Mouse (Mus musculus) heart, adult 8-10 months (tissue): Measurements from ENCODE around the gene Pcnx2. TPM values are rescaled to one million over a fixed set of nuclear protein-coding genes. Genes with fewer than 3 reads are reported as not detected.

Source experiments
- DNase-seq: peaks from one replicate; pipeline ENCODE4 v3.0.0; 2022; ENCODE audit warnings: low spot score
- total RNA-seq, 4 experiments: library from RNA; stranded (reverse); gene quantifications; 2 replicates each; pipeline ENCODE4 v1.2.4; 2022

Pcnx2 gene
- total RNA-seq, 4 experiments from 2014 or later: 0.49 to 0.90 (median 0.64) TPM

DNA sequence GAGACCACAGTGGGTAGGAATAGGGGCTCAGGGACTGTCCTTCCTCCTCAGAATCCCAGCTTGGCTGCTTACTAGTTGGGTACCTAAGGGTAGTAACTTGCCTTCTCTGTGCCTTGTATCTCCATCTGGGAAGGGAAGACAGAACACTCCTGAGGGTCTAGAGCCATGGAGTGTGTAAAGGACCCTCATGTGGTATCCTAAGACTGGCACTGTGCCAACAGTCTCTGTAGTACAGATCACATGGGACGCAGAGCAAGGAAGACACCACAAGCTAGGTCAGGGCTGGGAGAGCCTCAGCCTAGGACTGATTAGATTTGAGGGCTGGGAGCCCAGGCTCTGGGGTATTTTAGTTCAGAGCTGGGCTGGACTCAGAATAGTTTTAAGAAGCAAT lies 141.0 kb downstream of the Pcnx2 start:
- DNase-seq: no peak

DNA sequence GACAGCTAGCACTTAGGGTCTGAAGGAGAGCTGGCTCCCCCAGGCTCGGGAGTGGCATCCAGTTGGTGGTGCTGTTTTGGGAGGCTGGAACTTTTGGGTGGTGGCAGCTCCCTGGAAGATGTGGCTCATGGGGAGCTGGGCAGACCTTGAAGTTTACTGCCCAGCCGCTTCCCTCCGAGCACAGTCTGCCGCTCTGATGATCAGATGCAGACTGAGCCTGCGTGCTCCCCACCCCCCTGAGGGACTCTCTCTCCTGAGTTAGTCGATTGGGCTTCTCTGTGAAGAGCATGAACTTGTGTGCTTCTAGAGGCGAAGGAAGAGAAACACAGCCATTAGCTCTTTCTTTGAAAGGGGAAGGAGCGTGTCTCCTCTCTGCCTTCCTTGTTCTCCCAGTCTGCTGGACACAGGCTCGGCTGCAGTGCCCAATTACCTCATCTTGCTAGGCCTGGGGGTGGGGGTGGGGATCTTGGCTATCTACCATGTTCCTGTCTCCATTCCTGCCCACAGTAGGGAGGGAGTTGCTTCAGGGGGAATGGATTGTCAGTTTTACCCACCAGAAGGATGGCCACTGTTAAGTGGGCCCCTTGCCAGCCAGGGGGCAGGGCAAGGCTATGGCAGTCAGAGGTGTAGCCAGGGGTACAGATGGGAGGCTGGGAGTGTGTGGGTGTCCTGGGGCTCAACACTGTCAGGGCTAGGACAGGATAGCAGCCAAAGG lies 141.6 kb downstream of the Pcnx2 start:
- DNase-seq: peak; percentile 6

DNA sequence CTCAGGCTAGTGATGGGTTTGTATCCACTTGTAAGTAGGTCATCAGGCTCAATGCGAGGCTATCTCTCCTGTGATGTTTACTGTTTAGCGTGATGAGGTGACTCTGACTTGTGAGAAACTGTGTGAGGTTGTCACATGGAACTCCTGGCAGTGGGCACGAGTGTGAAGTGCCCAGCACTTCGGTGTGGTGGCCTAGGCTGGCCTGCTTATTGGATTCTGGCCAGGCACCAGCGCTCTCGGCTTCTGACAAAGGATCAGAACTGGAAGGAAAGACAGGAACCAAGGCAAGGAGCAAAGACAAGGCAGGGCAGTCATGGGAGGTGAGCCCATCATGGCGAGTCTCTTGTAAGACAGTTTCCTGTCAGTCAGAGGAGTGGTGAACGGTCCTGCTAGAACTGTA lies 142.2 kb downstream of the Pcnx2 start:
- peak; percentile 9 for DNase-seq

DNA sequence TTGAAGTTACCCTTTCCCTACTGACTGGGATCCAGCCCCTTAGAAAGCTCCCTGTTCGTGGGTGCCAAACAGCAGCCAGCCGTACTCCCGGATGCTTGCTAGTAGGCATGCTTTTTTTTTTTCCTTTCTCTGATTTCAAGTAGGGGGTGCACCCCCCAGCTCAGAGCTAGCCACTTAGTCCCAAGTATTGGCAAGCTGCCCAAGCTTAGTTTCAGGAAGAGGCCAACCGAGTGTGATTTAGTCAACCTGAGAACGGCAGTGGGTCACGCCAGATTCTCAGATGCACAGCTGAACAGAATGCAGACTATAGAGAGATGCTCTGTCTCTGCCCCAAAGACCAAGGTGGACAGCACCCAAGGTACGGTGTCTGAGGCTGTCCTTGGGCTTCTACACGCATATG lies 147.3 kb downstream of the Pcnx2 start:
- DNase-seq: no peak

DNA sequence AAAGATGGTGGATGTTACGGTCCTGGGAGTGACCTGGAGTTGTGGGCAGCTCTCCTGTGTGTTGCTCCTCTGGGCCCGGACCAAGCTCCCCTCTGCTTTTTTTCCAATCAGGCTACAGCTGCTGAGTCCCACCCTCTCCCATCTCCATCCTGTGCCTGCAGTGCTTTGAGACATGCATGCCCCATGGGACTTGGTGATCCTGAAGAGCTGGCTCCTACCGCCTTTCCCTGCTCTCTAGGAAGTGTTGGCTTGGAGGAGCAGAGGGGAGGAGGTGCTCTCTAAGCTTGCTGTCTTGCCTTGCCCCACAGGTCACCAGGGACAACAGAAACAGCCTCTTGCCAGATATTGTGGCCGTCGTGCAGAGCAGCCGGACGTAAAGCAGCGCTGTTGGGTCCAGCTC lies 150.7 kb downstream of the Pcnx2 start:
- no peak for DNase-seq

DNA sequence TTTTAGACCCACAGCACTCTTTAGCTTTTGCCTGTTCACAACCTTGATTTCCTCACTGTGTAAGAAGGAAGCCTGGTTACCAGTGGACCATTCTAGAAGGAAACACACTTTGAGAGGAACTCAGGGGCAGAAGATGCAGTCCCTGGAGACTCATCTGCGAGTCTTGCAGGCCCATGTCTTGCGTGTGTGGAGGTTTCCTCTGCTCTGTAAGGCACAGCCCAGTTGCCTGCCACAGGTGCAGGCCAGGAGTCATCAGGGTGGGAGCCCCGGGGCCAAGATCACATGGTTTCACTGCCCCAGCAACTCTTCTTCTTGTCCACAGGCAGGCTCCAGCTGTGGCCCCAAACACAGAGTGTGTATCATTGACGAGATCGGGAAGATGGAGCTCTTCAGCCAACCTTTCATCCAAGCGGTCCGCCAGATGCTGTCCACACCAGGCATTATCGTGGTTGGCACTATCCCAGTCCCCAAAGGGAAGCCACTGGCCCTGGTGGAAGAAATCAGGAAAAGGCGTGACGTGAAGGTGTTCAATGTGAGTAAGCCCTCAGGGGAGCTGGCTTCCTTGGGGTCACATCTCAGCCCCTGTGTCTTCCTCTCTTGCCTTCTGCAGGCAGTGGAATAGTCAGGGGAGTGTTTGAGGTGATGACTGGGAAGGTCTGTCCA lies 153.1 kb downstream of the Pcnx2 start:
- no peak for DNase-seq

DNA sequence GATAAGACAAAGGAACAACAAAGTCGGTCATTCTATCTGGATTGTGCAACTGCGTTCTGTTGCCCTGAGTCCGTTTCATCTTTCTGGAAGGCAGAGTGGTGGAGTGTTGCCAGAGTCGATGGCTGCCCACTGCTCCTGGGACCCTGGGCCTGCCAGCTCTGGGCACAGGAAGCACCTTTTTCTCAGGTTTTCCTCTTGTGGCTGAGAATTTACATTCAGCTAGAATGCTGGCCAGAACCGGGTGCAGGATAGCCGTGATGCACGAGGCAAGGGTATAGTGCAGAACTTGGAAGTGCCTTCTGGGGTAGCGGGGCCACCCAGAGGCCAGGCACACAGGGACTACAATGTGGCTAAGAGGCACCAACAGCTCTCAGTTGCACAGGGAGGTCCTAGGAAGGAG lies 155.7 kb downstream of the Pcnx2 start:
- DNase-seq: no peak

DNA sequence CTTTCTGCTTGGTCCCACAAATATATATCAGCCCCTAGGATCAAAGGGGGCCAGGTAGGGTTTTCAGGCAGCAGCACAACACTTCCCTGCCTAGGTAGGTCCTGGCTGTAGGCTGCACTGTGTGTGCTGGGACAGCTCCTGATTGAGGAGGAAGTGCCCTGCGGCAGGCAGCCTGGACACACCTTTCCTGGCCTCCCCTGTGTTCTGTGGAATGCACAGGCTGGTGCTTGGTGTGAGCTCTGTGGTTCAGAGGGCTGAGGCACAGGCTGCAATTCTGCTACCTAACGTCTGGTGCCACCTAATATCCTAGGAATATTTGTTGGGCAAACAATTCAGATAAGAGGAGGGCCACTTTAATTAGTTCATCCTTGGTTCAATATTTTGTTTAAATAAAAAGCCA lies 156.3 kb downstream of the Pcnx2 start:
- no peak for DNase-seq

DNA sequence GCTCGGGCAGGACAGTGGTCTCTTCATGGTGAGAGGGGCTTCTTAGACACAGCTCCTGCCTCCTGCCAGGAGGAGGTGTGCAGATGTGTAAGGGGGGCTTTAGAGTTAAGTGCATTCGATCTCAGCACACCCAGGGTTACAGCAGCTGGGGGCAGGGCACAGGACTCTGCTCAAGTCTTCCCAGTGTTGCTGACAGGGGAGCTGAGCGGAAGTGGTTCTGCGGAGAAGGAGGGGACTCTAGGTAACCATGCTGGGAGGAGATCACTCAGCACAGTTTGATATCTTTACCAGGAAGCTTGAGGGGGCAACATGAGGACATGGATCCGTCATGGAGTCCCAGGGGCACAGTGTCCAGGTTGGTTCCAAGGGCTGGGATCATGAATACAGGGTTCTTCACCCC lies 156.7 kb downstream of the Pcnx2 start:
- no peak for DNase-seq

DNA sequence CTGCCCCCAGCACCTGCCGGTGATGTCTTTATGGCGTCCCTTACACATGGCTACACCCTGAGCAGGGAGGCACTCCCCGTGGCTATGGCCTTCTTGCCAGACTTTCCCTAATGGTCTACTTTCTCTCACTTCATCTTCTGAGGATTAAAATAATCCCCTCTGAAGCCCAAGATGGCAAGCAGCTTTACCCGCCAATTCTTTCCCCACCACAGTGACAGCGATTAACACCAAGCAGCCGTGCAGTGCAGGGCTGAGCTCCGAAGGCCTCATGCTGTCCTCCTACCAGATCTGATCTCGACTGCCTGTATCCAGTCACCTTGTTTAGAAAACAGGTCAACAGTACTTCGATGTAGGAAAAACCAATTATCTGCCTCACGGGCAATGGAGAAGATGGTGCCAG lies 157.5 kb downstream of the Pcnx2 start:
- DNase-seq: no peak

DNA sequence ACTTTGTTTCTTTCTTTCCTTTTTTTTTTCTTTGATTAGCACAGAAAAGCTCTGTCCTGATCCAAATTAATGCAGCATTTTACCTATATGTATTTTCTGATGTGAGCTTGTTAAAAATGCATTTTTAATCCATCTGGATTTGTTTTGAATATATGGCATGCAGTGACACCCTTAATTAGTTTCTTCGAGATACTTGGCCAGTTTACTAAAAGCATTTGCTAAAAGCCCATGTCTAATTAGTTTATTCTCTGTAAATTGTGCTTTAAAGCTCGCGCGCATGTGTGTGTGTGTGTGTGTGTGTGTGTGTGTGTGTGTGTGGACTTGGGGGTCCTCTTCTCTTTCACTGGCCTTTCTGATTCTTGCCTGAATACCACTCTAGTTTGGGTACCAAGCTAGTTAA lies 159.2 kb downstream of the Pcnx2 start:
- DNase-seq: no peak

DNA sequence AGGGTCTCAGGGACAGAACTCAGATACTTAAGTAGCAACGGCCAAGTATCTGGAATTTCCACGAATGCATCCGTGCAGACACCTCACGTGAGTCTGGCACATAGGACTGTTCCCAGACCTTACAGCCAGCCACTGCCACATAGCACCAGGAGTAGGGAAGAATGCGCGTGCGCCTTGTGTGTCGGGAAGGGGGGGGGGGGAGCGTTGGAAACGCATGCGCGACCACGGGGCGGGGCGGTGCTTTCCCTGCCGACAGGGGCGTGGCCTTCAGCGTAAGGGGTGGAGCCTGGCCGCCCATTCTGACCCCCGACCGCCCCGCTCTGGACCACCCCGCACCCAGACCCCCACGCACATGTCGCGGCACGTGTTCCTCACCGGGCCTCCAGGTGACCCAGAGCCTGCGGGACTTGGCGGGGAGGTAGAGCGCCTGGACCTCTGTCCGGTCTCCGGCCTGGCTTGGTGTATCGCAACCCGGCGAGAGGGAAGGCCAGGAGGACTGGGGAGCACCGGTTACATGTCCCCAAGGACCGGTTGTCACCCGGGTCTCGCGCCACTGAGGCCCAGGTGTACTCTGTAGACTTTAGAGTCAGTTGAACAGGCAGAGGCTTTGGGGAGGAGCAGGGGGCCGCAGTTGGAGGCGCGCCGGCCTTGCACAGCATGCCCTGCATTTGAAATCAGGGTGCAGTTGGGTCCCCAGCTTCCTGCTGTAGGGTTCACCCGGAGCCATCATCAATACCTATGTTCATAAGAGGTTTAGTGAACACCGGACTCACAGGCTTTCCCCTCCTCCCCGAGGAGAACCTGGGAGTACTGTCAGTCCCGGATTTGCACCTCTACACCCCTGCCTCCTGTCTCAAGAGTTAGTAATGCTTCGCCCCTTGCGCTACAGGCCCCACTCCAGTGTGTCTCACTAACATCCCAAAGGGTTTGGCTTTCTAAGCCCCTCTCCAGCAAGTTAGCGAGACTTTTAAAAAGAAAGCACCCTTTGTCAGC lies 163.9 kb downstream of the Pcnx2 start:
- peak; percentile 85 for DNase-seq

DNA sequence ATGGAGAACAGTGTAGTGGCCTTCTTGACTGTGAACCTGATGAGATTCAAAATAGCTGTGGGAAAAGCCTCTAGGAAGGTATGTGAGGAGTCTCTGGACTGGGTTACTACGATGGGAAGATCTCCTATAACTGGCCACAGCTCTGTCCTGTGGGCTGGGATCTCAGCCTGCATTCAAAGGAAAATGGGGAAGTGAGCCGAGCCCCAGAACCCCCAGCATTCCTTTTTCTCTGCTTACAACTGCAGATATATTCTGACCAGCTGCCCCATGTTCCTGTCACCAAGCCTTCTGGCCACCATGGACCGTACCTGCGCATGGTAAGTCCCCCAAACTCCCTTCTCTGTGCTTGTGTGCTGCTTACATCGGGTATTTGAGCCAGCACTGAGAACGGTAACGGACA lies 168.4 kb downstream of the Pcnx2 start, which contains the start of gene Ntpcr:
Ntpcr (plus strand) TSS at position 218 of the 400 bp plus-strand sequence.
- no peak for DNase-seq

DNA sequence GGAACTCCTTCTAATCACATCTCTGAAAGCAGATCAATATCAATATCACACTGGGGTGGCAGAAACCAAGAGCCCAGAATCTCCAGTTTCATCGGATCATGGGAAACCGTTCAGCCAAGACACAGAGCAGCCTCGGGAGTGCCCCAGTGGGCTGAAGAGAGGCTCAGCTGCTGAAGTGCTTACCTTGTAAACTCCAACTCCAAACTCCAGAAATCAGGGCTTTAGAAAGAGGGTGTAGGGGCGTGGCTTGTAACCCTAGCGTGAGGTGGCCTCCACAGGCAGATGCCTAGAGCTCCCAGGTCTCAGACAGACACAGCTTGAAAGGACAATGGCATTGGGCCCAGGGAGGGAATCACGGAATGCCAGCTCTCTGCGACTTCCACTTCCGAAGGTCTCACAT lies 170.3 kb downstream of the Pcnx2 start:
- DNase-seq: no peak

DNA sequence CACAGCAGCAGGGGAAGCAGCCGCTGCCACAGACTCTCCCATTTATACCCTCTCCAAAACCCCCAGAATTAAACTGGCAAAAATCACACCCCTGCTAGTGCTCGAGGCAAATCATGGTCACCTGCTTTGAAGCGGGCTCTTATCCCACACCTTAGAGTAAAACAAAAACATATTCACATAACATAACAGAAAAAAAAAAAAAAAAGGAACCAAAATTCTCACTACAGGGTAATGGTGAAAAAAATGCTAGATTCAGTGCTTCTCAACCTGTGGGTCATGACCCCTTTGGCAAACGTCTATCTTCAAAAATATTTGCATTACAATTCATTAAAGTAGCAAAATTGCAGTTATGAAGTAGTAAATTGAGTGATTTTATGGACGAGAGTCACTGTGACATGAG lies 171.1 kb downstream of the Pcnx2 start:
- no peak for DNase-seq

DNA sequence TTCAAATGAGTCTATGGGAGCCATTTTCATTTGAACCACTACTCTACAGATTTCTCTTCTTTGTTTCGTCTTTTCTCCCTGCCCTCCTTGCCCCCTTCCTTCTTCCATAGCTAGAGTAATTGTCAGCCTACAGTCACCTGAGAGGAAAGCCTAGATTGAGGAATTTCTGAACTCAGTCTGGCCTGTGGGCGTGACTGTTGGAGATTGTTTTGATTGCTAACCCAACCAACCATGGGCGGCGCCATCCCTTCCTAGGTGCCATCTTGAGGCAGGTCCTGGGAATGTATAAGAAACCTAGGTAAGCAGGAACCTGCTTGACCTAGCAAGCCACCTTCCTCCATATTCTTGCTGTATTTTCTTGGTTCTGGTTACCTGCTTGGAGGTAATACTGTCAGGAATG lies 172.0 kb downstream of the Pcnx2 start:
- no peak for DNase-seq

DNA sequence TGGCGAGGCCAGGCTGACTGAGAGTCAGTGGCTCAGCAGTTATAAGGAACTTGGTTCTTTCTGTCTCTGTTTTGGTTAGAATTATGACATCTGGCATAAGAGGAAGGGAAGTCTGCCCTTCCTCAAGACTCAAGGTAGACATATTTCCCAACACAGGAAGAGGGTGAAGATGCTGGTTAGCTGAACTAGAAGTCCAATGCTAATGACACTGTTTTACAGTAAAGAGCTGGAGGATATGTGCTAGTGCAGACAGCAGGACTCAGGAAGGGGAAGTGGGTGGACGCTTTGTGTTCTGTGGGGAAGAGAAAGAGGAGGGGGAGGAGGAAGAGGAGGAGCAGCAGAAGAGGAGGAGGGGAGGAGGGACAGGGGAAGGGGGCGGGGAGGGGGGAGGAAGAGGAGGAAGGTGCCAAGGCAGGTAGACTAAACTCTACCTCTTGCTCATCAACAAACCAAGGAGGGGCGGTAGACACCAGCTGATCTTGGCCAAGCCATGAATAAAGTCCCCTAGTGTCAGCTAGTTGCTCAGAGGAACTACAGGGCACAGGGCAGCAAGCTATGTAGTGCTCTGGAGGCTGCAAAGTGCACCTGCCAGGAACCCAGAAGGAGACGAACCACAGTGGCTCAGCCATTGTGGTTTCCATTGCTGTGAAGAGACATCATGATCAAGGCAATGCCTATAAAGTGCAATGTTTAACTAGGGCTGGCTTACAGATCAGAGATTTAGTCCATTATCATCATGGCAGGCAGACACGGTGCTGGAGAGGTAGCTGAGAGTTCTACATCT lies 172.9 kb downstream of the Pcnx2 start:
- DNase-seq: peak; percentile 16

DNA sequence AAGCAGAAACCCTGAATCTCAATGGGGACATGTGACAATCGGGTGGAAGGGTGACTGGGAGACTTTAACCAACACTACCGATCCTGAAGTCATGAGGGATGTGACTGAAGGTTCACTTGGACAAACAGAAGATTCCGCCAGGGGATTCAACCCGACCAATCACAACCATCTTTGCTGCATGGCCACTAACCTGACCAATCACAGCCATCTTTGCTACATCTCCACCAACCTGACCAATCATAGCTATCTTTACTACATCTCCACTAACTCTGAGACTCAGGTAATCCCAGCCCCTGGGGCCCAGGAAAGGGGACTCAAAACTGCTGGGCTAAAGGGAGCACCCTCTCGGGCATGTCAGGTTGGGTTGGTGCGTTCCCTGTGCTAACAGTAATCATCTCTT lies 174.7 kb downstream of the Pcnx2 start:
- no peak for DNase-seq

DNA sequence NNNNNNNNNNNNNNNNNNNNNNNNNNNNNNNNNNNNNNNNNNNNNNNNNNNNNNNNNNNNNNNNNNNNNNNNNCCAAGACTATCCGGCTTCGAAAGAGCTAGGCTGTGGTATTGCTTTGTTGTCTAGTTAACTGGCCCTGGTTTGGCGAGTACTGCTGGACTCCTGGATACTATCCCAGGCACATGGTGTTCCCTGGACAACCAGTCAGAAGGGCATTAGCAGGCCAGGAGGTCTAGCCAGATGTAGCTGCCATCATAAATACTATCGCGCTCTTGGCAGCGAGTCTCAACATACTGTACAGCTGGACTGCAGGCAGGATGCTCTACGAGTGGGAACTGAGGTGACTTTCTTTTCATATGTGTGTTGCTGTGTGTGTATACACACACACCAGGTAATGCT lies 175.4 kb downstream of the Pcnx2 start:
- DNase-seq: peak; percentile 55

DNA sequence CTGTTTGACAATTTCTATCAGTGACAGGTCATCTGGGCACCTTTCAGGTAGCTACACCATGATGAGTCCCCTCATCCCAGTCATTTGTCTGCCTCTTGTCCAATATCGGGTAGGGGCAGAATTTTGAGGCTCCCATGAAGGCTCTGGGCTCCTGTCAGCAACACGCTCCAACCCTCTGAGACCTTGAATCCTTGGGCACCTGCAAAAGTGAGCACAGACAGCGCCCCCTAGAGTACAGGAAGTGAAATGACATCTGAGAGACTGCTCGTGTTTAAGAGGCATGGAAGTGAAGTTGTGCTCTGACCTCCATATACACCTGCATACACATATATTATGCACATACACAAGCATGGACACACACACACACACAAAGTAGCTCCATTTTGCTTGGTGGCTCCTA lies 179.2 kb downstream of the Pcnx2 start:
- no peak for DNase-seq

DNA sequence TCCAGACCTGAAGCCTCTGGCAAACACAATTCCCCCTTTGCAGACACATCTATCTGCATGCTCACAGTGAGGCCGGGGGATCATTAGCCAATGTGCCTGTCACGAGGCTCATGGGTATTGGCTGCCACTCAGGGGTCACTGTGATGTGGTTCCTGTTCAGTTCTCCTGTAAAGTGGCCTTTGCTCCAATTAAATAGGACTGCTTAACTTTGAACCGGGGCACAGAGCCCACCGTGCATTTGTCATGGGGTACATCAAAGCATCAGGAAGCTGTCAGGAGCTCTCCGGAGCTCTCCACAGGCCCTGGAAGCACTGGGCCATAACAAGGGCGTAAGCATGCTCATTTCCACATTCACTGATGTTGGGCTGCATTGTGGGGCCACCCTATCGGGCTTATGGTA lies 181.5 kb downstream of the Pcnx2 start:
- no peak for DNase-seq

DNA sequence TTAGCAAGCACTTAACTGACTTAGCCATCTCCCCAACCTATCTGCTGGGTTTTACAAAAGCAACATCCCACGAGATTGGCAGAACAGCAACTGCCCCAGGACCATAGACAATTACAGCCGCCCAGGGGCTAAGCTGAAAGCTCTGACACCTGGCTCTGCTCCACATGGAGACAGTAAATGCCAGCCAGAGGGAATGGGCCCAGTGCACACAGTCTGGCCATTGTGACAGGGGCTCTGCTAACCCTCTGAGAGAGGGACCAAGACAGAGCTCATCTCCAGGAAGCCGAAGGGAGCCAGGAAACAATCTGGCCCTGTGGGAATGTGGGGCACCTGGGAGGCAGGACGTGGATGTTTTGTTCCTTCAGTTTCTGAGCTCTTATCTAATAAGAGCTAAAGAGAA lies 181.9 kb downstream of the Pcnx2 start:
- no peak for DNase-seq
